Mouse (Mus musculus) lung, embryonic 14.5 days (tissue): ENCODE measurements around the gene Wdr78. TPM values are rescaled to one million over a fixed set of nuclear protein-coding genes. Genes with fewer than 3 reads are reported as not detected.

Experiments
- ATAC-seq: fragments of 200-750 bp; cut with Nextera tagmentation; 2 replicates; pipeline ENCODE4 v1.8.0; 2017; ENCODE audit warnings: mild to moderate bottlenecking, moderate TSS enrichment, moderate library complexity; ENCODE audit not compliant: insufficient read depth
- DNase-seq: peaks from one replicate; pipeline ENCODE4 v3.0.0-alpha.2; 2015
- H3K27ac ChIP-seq: fragments of 300-500 bp; sonication (generic); 2 replicates; pipeline ENCODE4 v1.5.1; 2014; ENCODE audit warnings: low read depth, mild to moderate bottlenecking, moderate library complexity
- H3K27me3 ChIP-seq: fragments of 300-500 bp; sonication (generic); 2 replicates; pipeline ENCODE4 v1.6.1; 2014; ENCODE audit warnings: low read length, control low read depth; ENCODE audit not compliant: insufficient read depth
- H3K36me3 ChIP-seq: fragments of 300-500 bp; sonication (generic); 2 replicates; pipeline ENCODE4 v1.6.1; 2014; ENCODE audit warnings: control low read depth; ENCODE audit not compliant: insufficient read depth
- H3K4me1 ChIP-seq: fragments of 300-500 bp; sonication (generic); 2 replicates; pipeline ENCODE4 v1.6.1; 2014; ENCODE audit warnings: antibody characterized with exemption, control low read depth; ENCODE audit not compliant: insufficient read depth
- H3K4me2 ChIP-seq: fragments of 300-500 bp; sonication (generic); 2 replicates; pipeline ENCODE4 v1.6.1; 2014; ENCODE audit warnings: mild to moderate bottlenecking
- H3K4me3 ChIP-seq: fragments of 300-500 bp; sonication (generic); 2 replicates; pipeline ENCODE4 v1.5.1; 2014; ENCODE audit warnings: low read depth, low read length
- H3K9ac ChIP-seq: fragments of 300-500 bp; sonication (generic); 2 replicates; pipeline ENCODE4 v1.6.1; 2014
- H3K9me3 ChIP-seq: fragments of 300-500 bp; sonication (generic); 2 replicates; pipeline ENCODE4 v1.6.1; 2016; ENCODE audit warnings: low read depth, low read length, control low read depth
- CTCF ChIP-seq: IDR thresholded peaks from 2 replicates; pipeline ENCODE4 v1.5.1; 2016; ENCODE audit warnings: antibody characterized with exemption, low read depth
- WGBS: fragments of 180-500 bp; shearing (Covaris S2); extraction: QIAGEN DNeasy Blood & Tissue Kit; methylation state at CpG from one replicate; pipeline ENCODE4 v1.1.7; 2014; 5-methylcytosine and 5-hydroxymethylcytosine counted together
- polyA plus RNA-seq: library from polyadenylated mRNA; unstranded; fragments of >200 nt; fragmentation: Nextera tagmentation; extraction: Ambion mirVana; gene quantifications from 2 replicates; pipeline ENCODE4 v1.2.1, GENCODE M21; 2014

The Wdr78 gene
- polyA plus RNA-seq, 1 experiment from 2014 or later = 3.6 TPM

DNA sequence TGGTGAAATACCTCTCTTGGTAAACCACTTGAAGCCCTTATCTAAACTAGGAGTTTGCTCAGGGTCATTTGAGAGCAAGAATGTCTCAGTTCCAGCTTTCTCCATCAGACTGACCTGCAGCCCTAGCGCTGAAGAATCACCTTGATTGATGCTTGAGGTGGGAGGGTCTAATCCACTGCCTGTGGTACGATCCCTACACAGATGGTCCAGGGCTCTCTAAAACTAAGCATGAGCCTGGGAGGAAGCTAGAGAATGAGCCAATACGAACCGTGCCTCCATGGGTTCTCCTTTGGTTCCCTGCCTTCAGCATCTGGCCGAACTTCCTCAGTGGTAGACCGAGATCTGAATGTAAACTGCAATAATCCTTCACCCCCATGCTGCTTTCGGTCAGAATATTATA lies 86.6 kb downstream of the Wdr78 start:
- Histone ChIP-seq H3K9me3 (no peaks in the 10 kb centered on the region), H3K4me2 (no peak overlapping the region), H3K27ac (no peak overlapping the region), H3K27me3 (no peaks in the 10 kb centered on the region), H3K4me1 (peaks cover 4% of the 10 kb centered on the region; the same call in 1 of the 2 replicates), H3K4me3 (no peak overlapping the region), H3K36me3 (no peaks in the 10 kb centered on the region), H3K9ac (no peak overlapping the region)
- no peak for TF ChIP-seq CTCF
- ATAC-seq (no peak), DNase-seq (no peak)
- 55% methylated on average over 7 of the region's 7 CpGs for WGBS

DNA sequence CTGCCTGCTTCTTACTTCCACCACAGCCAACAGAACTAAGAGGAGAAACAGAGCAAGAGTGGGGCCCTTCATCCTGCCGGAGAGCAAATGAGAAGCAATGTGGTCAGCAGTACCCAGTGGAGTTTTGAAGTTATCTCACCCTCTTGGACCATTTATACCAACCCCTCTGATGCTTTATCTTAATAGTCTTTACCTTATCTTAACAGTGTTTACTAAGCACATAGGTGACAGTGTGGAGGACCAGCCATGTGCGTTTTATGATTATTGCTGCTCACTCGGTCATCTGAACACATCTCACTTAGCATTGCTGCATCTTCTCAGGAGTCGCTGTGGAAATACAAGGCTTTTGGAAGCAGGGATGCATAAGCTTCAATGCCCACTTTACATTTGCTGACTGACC lies 87.7 kb downstream of the Wdr78 start, which contains the start of gene Insl5:
TSS of gene Insl5 (minus strand) at position 222 of the 400 bp plus-strand sequence.
- Histone ChIP-seq H3K27me3 (no peaks in the 10 kb centered on the region), H3K9me3 (no peaks in the 10 kb centered on the region), H3K4me2 (no peak within 1 kb of the TSS), H3K9ac (no peak within 1 kb of the TSS), H3K4me1 (peaks cover 4% of the 10 kb centered on the region; the same call in 1 of the 2 replicates), H3K4me3 (no peak within 1 kb of the TSS), H3K27ac (no peak within 1 kb of the TSS), H3K36me3 (no peaks in the 10 kb centered on the region)
- TF ChIP-seq CTCF = no peak
- WGBS = 61% methylated on average over 4 of the region's 4 CpGs
- DNase-seq = no peak
- ATAC-seq = no peak

DNA sequence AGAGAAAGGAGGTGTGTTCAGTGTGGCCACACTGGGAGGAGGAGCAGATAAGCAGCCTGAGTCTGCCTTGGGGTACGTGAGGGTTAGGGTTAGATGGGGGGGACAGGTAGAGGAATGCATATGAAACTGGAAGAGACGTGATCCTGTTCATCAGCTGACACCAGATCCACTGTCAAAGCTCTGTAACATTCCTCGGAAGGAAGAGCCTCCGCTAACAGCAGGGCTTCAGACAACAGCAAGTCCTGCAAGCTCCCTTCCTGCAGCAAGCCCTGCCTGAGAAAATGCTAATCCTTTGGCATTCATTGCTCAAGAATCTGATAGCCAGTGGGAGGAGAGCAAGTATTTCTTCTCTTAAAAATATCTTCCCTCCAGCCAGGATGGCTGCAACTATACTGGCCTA lies 100.9 kb downstream of the Wdr78 start:
- Histone ChIP-seq H3K27me3 (no peaks in the 10 kb centered on the region), H3K4me2 (no peak overlapping the region), H3K27ac (no peak overlapping the region), H3K9ac (no peak overlapping the region), H3K4me3 (no peak overlapping the region), H3K4me1 (no peaks in the 10 kb centered on the region), H3K9me3 (no peaks in the 10 kb centered on the region), H3K36me3 (no peaks in the 10 kb centered on the region)
- 12% methylated on average over 4 of the region's 4 CpGs for WGBS
- DNase-seq (peak; percentile 37), ATAC-seq (peak; percentile 38; the same call in 1 of the 2 replicates)
- TF ChIP-seq CTCF = no peak

DNA sequence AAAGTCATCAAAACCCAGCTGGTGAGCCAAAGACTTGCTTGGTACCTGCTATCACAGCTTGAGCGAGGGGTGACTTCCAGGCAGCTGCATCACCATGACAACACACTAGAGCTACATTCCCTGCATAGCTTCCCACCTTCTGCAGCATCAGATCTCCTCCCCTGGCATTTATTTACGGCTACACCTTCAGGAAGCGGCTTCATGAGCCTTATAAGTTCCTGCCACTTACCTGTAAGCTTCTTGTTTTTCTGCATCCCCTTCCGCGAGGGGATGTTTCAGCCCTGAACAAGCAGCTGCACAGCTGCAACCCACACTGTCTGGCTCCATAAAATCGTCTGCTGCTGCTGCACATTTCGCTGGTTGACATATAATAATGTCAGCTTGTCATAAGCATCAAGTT lies 102.5 kb downstream of the Wdr78 start:
- no peak overlapping the region for H3K9ac ChIP-seq
- ATAC-seq = no peak
- peaks cover 7% of the 10 kb centered on the region for H3K4me1 ChIP-seq
- H3K4me3 ChIP-seq = no peak overlapping the region
- H3K4me2 ChIP-seq = no peak overlapping the region
- no peak overlapping the region for H3K27ac ChIP-seq
- DNase-seq = no peak
- no peaks in the 10 kb centered on the region for H3K9me3 ChIP-seq
- H3K36me3 ChIP-seq = no peaks in the 10 kb centered on the region
- no peak for TF ChIP-seq CTCF
- 22% methylated on average over 7 of the region's 7 CpGs for WGBS
- H3K27me3 ChIP-seq = no peaks in the 10 kb centered on the region

DNA sequence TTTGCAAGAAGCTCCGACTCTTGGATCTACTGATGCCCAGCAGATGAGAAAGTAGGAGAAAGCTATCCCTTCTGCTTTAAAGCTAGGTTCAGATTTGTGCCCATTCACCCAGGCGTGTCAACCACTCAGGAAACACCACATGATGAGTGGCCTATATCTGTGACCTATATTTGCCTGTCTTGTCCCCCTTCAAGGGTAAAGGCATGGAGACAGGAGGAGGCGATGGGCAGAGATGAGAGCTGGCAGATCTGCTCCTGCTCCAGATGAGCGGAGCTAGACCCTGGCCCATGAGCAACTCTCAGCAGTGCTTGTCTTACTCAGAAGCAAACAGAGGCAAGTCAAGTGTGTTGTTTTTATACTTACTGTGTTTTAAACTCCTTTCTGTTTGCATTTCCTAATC lies 103.6 kb downstream of the Wdr78 start:
- no peak for TF ChIP-seq CTCF
- no peaks in the 10 kb centered on the region for H3K36me3 ChIP-seq
- WGBS = 86% methylated on average over 4 of the region's 4 CpGs
- ATAC-seq (no peak), DNase-seq (no peak)
- H3K9ac ChIP-seq = no peak overlapping the region
- no peak overlapping the region for H3K27ac ChIP-seq
- no peak overlapping the region for H3K4me2 ChIP-seq
- no peak overlapping the region for H3K4me3 ChIP-seq
- H3K9me3 ChIP-seq = no peaks in the 10 kb centered on the region
- peaks cover 10% of the 10 kb centered on the region for H3K4me1 ChIP-seq
- no peaks in the 10 kb centered on the region for H3K27me3 ChIP-seq

DNA sequence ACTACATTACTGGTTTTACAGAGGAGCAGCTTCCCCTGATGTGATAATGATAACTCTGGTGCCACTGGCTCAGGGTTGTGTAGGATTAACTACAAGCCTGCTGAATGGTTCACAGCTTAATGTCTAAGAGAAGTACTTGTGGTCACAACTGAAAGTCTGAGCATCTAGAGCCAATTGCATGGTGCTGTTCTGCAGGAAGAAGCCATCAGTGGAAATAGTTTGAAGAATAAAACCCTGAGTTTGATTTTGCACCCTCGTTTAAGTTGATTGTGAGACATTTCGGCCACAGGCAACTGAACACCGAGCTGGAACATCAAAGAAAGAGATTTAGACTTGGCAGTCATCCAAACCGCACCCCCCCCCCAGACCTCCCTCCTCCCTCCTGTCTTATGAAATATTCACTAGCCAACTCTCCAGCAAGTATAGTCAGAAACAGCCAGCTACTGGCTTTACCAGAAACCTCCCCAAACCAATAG lies 107.4 kb downstream of the Wdr78 start:
- Histone ChIP-seq H3K4me3 (no peak overlapping the region), H3K9me3 (no peaks in the 10 kb centered on the region), H3K4me2 (no peak overlapping the region), H3K36me3 (no peaks in the 10 kb centered on the region), H3K4me1 (peaks cover 10% of the 10 kb centered on the region), H3K27me3 (no peaks in the 10 kb centered on the region), H3K27ac (no peak overlapping the region), H3K9ac (no peak overlapping the region)
- no peak for TF ChIP-seq CTCF
- ATAC-seq (peak; percentile 62; the same call in 1 of the 2 replicates), DNase-seq (peak; percentile 54)
- WGBS = 16% methylated on average over 4 of the region's 4 CpGs

DNA sequence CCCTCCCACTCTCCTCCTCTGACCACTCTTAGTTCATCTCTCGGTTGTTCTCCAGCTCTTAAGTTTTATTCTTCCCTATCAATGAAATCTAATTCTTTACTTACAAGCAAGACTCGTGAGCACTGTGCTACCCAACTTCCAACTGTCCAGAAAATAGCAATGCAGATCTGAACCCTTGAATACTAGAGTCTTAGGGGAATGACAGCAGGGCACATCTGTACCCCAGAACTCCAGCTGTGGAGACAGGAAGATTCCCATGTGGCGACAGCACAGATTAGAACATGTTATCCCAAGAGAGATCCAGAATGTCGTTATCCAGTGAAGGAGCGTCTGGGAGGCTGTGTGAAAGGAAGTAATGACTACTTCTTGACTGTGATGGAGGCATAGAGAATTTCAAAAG lies 108.1 kb downstream of the Wdr78 start:
- no peak overlapping the region for H3K4me3 ChIP-seq
- no peak overlapping the region for H3K4me2 ChIP-seq
- H3K27me3 ChIP-seq = no peaks in the 10 kb centered on the region
- 71% methylated on average over 5 of the region's 5 CpGs for WGBS
- no peak for ATAC-seq
- no peaks in the 10 kb centered on the region for H3K9me3 ChIP-seq
- no peak for TF ChIP-seq CTCF
- peaks cover 10% of the 10 kb centered on the region for H3K4me1 ChIP-seq
- DNase-seq = no peak
- H3K27ac ChIP-seq = no peak overlapping the region
- no peak overlapping the region for H3K9ac ChIP-seq
- no peaks in the 10 kb centered on the region for H3K36me3 ChIP-seq
